Mouse (Mus musculus): ENCODE results near the gene Maz. TPM values are rescaled to one million over a fixed set of nuclear protein-coding genes. Genes with fewer than 3 reads are reported as not detected.

The Maz gene
- polyA plus RNA-seq, 1 experiment = 186 TPM

GRCm38 (mm10) chr7:127021563-127022527 is 5.0 kb downstream of the Maz start:
- no peak for DNase-seq (ENCODE audit: extremely low spot score in 1 of 2, low spot score in 1 of 2)

GRCm38 (mm10) chr7:127020901-127021562 is 5.8 kb downstream of the Maz start, which contains the start of the genes Gm42742 and Prrt2:
Gm42742 (minus strand) TSS chr7:127021097.
Prrt2 (minus strand) TSS chr7:127021211.
- DNase-seq (ENCODE audit: extremely low spot score in 1 of 2, low spot score in 1 of 2) = peak; percentile 51 to 74

- no peak for DNase-seq (ENCODE audit: extremely low spot score in 1 of 2, low spot score in 1 of 2)
Observed at GRCm38 (mm10) chr7:127020491-127020890, 6.3 kb downstream of the Maz start.

- no peak for DNase-seq (ENCODE audit: extremely low spot score in 1 of 2, low spot score in 1 of 2)
Observed at GRCm38 (mm10) chr7:127020031-127020430, 6.8 kb downstream of the Maz start.

GRCm38 (mm10) chr7:127019306-127019960 is 7.4 kb downstream of the Maz start:
- DNase-seq (ENCODE audit: extremely low spot score in 1 of 2, low spot score in 1 of 2) = no peak

GRCm38 (mm10) chr7:127018416-127019305 is 8.2 kb downstream of the Maz start:
- DNase-seq (ENCODE audit: extremely low spot score in 1 of 2, low spot score in 1 of 2) = no peak

GRCm38 (mm10) chr7:127017950-127018345 is 8.9 kb downstream of the Maz start:
- DNase-seq (ENCODE audit: extremely low spot score in 1 of 2, low spot score in 1 of 2) = no peak

GRCm38 (mm10) chr7:127016971-127017949 is 9.6 kb downstream of the Maz start, which contains the start of gene Pagr1a:
Pagr1a (minus strand) TSS chr7:127017352.
- peak; percentile 96 to 99 for DNase-seq (ENCODE audit: extremely low spot score in 1 of 2, low spot score in 1 of 2)

- DNase-seq (ENCODE audit: extremely low spot score in 1 of 2, low spot score in 1 of 2) = no peak
Observed at GRCm38 (mm10) chr7:127016486-127016938, 10.3 kb downstream of the Maz start.

GRCm38 (mm10) chr7:127016481-127016485 is 10.6 kb downstream of the Maz start, which contains the start of gene Pagr1b:
Pagr1b (minus strand) TSS chr7:127016484.
- DNase-seq (ENCODE audit: extremely low spot score in 1 of 2, low spot score in 1 of 2) = no peak

GRCm38 (mm10) chr7:127016081-127016480 is 10.8 kb downstream of the Maz start:
- DNase-seq (ENCODE audit: extremely low spot score in 1 of 2, low spot score in 1 of 2) = no peak

GRCm38 (mm10) chr7:127014993-127015392 is 11.8 kb downstream of the Maz start:
- no peak for DNase-seq (ENCODE audit: extremely low spot score in 1 of 2, low spot score in 1 of 2)

GRCm38 (mm10) chr7:127014320-127014719 is 12.5 kb downstream of the Maz start, which contains the start of gene Mvp:
Mvp (minus strand) TSS chr7:127014621.
- DNase-seq (ENCODE audit: extremely low spot score in 1 of 2, low spot score in 1 of 2) = no peak

GRCm38 (mm10) chr7:127013385-127013784 is 13.5 kb downstream of the Maz start:
- DNase-seq (ENCODE audit: extremely low spot score in 1 of 2, low spot score in 1 of 2) = no peak

- no peak for DNase-seq (ENCODE audit: extremely low spot score in 1 of 2, low spot score in 1 of 2)
Observed at GRCm38 (mm10) chr7:127012845-127013244, 14.0 kb downstream of the Maz start.

GRCm38 (mm10) chr7:127012374-127012773 is 14.5 kb downstream of the Maz start:
- DNase-seq (ENCODE audit: extremely low spot score in 1 of 2, low spot score in 1 of 2) = no peak

GRCm38 (mm10) chr7:127011717-127012116 is 15.1 kb downstream of the Maz start:
- DNase-seq (ENCODE audit: extremely low spot score in 1 of 2, low spot score in 1 of 2) = no peak

- no peak for DNase-seq (ENCODE audit: extremely low spot score in 1 of 2, low spot score in 1 of 2)
Observed at GRCm38 (mm10) chr7:127011051-127011450, 15.8 kb downstream of the Maz start.
